In the genomic region with DNA sequence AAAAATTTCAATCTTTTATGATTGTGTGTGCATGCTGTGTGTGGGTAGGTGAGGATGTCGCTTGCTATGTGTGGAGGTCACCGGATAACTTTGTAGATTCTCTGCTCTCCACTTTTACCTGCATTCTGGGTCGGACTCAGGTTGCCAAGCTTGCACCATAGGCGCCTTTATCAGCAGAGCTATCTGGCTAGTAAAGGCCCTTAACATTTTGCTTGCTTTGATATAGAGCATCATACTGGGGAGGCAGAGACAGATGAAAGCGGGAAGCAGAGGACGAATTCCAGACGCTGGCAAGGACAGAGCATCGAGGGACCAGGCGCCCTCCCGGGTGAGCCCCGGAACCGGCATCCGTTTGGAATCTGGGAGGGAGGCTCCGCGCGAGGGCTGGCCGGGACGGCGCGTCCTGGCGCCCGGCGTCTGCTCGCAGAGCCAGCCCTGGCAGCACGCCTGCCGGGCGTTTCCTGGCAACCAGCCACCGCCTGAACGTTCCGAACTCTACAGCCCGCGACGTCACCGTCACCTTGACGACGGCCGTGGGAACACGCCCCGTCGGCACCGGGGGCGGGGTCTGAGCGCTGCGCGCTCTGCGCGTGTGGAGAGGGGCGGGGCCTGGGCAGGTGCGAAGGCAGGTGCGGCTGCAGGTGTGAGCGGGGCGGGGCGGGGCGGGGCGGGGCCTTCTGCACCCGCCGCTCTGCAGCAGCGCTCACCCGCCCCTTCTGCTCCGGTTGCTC, we compare ENCODE assay signal across 8 mouse cellular contexts. TPM values are rescaled to one million over a fixed set of nuclear protein-coding genes. Genes with fewer than 3 reads are reported as not detected.
DNase-seq lines count a peak whose midpoint lies in the region; ATAC-seq lines count a peak whose summit lies in the region.

No protein-coding gene starts in this region.

- peak overlapping the region; percentile 93 for H3K4me2 ChIP-seq in heart, embryonic 12.5 days
- peak overlapping the region; percentile 94 for H3K4me2 ChIP-seq in kidney, embryonic 16.5 days (replicated peaks; ENCODE audit: low read depth, low read length)

- H3K27ac ChIP-seq in heart, embryonic 12.5 days (ENCODE audit: poor library complexity, severe bottlenecking): peak overlapping the region; percentile 88
- H3K27ac ChIP-seq in kidney, embryonic 16.5 days (ENCODE audit: low read length): peak overlapping the region; percentile 61

- peak overlapping the region; percentile 35 for H3K4me3 ChIP-seq in erythroblast, embryonic 14.5 days (replicated peaks)
- H3K4me3 ChIP-seq in heart, embryonic 12.5 days: peak overlapping the region; percentile 49
- peak overlapping the region; percentile 48 for H3K4me3 ChIP-seq in kidney, embryonic 16.5 days (ENCODE audit: low read length)

- peaks cover 11% of the 10 kb centered on the region for H3K4me1 ChIP-seq in erythroblast, embryonic 14.5 days (ENCODE audit: control insufficient read depth)
- H3K4me1 ChIP-seq in heart, embryonic 12.5 days (replicated peaks): peaks cover 46% of the 10 kb centered on the region
- peaks cover 11% of the 10 kb centered on the region; the same call in 1 of the 2 replicates for H3K4me1 ChIP-seq in kidney, embryonic 16.5 days (ENCODE audit: insufficient read depth, low read length)

- no peaks in the 10 kb centered on the region for H3K36me3 ChIP-seq in erythroblast, embryonic 14.5 days (ENCODE audit: control insufficient read depth)
- peaks cover 38% of the 10 kb centered on the region for H3K36me3 ChIP-seq in heart, embryonic 12.5 days
- H3K36me3 ChIP-seq in kidney, embryonic 16.5 days (ENCODE audit: insufficient read depth, low read length): no peaks in the 10 kb centered on the region

- ATAC-seq in heart, embryonic 12.5 days (ENCODE audit: insufficient number of reproducible peaks, low FRiP score): peak; percentile 96
- ATAC-seq in kidney, embryonic 16.5 days (ENCODE audit: low FRiP score, low TSS enrichment): peak; percentile 92
- peak; percentile 84 for ATAC-seq in monocyte, adult 5-6 weeks (replicated peaks; ENCODE audit: insufficient number of reproducible peaks, low FRiP score, low TSS enrichment, poor library complexity, severe bottlenecking)

- H3K27me3 ChIP-seq in erythroblast, embryonic 14.5 days (ENCODE audit: control insufficient read depth): peaks cover 12% of the 10 kb centered on the region
- no peaks in the 10 kb centered on the region for H3K27me3 ChIP-seq in heart, embryonic 12.5 days (replicated peaks)
- H3K27me3 ChIP-seq in kidney, embryonic 16.5 days (ENCODE audit: insufficient read depth, low read length): 0 out of 2 replicates have a peak, but pooled peaks cover 3% of the 10 kb centered on the region

- 2% methylated on average over 56 of the region's 60 CpGs for WGBS in heart, embryonic 12.5 days
- 2% methylated on average over 56 of the region's 60 CpGs for WGBS in kidney, embryonic 16.5 days

- no peak overlapping the region for H3K9ac ChIP-seq in heart, embryonic 12.5 days
- peak overlapping the region; percentile 43 for H3K9ac ChIP-seq in kidney, embryonic 16.5 days (replicated peaks; ENCODE audit: low read length)

- H3K9me3 ChIP-seq in erythroblast, embryonic 14.5 days (ENCODE audit: control insufficient read depth, low read length): peaks cover 3% of the 10 kb centered on the region; the same call in 1 of the 2 replicates
- H3K9me3 ChIP-seq in heart, embryonic 12.5 days (replicated peaks): peaks cover 7% of the 10 kb centered on the region; the same call in 1 of the 2 replicates
- peaks cover 6% of the 10 kb centered on the region for H3K9me3 ChIP-seq in kidney, embryonic 16.5 days (ENCODE audit: low read length)

- peak; percentile 99 for DNase-seq in CD4-positive, CD25-positive, alpha-beta regulatory T cell, adult 2 months (ENCODE audit: low read depth, low spot score)
- DNase-seq in brain, embryonic 18.5 days (ENCODE audit: low read depth, low spot score): peak; percentile 85
- DNase-seq in liver: peak; percentile 93
- DNase-seq in spleen, postnatal 36 days (ENCODE audit: low spot score in 2 of 2): peak; percentile 94

RNA-seq across cellular contexts. Expression of a gene that starts 12.5 kb away (rescaled TPM):
- polyA plus RNA-seq in erythroblast, embryonic 14.5 days (2012): not detected in 2 replicates
- 82.9 and 92.6 TPM in 2 replicates for polyA plus RNA-seq in heart, embryonic 12.5 days (2016; fragmentation: Nextera tagmentation; extraction: Ambion mirVana)
- 0.22 and 0.23 TPM in 2 replicates for polyA plus RNA-seq in kidney, embryonic 16.5 days (2015; fragmentation: Nextera tagmentation; extraction: Ambion mirVana)
- 0.76 to 2.0 TPM (median 1.7 TPM) in 3 replicates for total RNA-seq in monocyte, adult 5-6 weeks (2017)

RNA-seq across cellular contexts. Expression of a gene that starts 26.5 kb away (rescaled TPM):
- 0.12 and 0.23 TPM in 2 replicates for polyA plus RNA-seq in erythroblast, embryonic 14.5 days (2012)
- 8.2 TPM in 2 replicates for polyA plus RNA-seq in heart, embryonic 12.5 days (2016; fragmentation: Nextera tagmentation; extraction: Ambion mirVana)
- 7.1 and 8.7 TPM in 2 replicates for polyA plus RNA-seq in kidney, embryonic 16.5 days (2015; fragmentation: Nextera tagmentation; extraction: Ambion mirVana)
- 46.8 to 67.3 TPM (median 52.6 TPM) in 3 replicates for total RNA-seq in monocyte, adult 5-6 weeks (2017)

RNA-seq across cellular contexts. Expression of a gene that starts 58.7 kb away (rescaled TPM):
- 0.01 TPM in 2 replicates for polyA plus RNA-seq in erythroblast, embryonic 14.5 days (2012)
- 4.4 and 4.9 TPM in 2 replicates for polyA plus RNA-seq in heart, embryonic 12.5 days (2016; fragmentation: Nextera tagmentation; extraction: Ambion mirVana)
- polyA plus RNA-seq in kidney, embryonic 16.5 days (2015; fragmentation: Nextera tagmentation; extraction: Ambion mirVana): 5.3 and 7.9 TPM in 2 replicates
- total RNA-seq in monocyte, adult 5-6 weeks (2017): 220 to 263 TPM (median 252 TPM) in 3 replicates

Comparison
In these comparisons a context has a peak if more than half of its experiments do, and no peak if none do; other contexts are left out.
1. Peak in every context shown above with its lines: DNase-seq, ATAC-seq, H3K4me3 ChIP-seq and H3K27ac ChIP-seq.
2. RNA of a gene that starts 12.5 kb away (polyA plus RNA-seq): 82.9 to 92.6 TPM in heart, embryonic 12.5 days; 0.22 to 0.23 TPM in kidney, embryonic 16.5 days and not detected in erythroblast, embryonic 14.5 days; every median in the first group is over 10 times any median in the second.